Mouse (Mus musculus): ENCODE results near the gene Lrrc46.

Gene Lrrc46

DNA sequence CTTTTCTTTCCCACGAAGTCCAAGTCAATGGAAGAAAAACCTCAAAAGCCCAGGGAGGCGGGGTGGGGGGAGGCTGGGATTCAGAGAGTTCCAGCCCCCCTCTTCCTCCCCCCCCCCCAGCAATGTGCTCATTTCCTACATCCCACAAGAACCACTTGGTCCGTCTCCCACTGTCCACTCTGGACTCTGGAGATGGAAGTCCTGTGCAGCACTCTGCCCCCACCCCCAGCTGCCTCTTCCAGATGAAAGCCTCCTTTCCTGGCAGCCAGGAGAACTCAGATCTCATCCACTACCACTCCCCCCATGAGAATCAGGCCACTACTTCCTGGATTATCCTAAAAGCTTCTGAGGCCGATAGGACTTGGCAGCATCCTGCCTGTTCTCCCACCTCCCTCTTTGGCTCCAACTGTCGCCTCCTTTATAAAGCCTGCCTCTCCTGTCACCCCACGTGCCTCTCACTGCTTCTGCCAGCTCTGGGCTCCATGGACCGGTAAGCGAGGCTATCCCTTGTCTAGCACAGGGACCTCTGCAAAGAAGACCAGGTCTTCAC lies 28.0 kb downstream of the Lrrc46 start, which contains the start of gene Sp6:
Gene Sp6, plus strand, starts transcription at position 274 of the 550 bp plus-strand sequence.
- 21% methylated on average over 8 of the region's 8 CpGs for WGBS

DNA sequence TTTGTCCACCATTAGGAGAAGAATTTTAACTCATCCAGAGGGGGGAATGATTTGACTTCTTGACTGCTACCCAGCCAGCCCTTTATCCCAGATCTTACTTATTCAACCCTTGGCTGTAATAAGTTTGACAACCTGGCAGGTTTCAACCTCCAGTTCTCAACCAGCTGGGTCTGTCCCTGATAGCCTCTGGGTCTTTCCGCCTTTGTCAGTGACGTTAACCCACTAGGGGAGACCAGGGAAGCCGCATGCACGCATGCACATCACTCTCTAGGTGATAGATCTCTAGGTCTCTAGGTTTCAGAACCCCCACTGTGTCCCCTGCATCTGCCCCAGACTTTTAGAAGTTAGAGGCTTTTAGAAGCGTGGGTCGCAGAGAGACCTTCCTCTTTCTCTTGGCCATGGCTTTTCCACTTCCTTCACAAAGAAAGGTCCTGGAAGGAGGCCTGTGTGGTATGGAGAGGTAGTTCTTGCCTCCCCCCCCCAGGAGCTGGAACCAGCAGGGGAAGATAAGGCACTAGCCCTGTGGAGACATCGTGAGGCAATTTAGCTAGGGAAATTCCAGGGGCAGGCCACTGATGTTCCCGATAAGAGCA lies 31.9 kb downstream of the Lrrc46 start:
- 82% methylated on average over 8 of the region's 8 CpGs for WGBS

DNA sequence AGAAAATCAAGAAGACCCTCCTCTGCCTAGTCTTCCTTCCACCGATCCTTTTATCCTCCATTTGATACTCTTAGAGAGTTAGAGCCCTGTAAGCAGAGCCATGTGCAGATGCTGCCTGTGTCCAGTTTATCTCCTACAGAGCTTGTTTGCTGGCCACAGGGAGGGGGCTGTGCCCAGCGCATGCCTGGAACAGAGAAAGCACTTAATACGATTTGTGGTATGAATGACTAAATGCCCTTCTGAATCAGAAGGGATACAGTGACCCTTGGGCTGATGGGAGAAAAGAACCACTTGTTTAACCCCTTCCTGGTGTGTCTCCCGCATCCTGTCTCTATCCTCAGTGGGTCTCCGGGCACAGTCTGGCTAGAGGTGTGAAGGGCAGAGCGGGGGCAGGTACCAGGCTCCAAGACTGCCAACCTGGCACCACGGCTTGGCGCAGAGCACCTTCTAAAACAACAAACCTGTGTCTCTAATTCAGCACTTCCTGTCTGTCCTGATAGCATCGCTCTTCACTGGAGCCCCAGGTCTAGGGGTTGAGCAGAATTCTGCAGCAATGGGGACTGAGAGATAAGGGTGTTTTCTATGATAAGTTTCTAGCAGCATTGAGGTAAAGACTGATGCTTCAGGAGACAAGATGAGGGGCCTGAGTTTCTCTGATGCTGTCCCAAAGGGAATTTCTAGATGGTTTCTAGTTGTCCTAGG lies 34.0 kb downstream of the Lrrc46 start:
- WGBS, result 77% methylated on average over 9 of the region's 9 CpGs

DNA sequence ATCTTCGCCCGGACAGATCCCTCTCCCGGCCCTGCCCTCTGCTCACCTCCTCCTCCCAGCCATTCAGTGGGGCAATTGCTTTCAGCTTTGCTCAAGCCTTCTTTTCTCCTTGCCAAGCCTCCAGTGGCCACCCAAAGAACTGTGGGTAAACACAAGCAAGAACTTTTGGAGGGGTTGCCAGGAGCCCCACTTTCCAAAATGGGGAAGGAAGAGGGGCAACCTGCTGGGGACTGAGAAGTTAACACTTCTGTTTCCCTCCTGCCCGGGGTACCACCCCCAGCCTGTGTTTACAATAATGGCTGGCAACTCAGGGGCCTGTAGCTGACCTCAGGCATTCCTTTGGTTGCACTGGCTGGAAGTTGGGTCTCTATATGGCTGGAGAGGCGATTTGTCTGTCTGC lies 38.0 kb downstream of the Lrrc46 start:
- 66% methylated on average over 5 of the region's 5 CpGs for WGBS

DNA sequence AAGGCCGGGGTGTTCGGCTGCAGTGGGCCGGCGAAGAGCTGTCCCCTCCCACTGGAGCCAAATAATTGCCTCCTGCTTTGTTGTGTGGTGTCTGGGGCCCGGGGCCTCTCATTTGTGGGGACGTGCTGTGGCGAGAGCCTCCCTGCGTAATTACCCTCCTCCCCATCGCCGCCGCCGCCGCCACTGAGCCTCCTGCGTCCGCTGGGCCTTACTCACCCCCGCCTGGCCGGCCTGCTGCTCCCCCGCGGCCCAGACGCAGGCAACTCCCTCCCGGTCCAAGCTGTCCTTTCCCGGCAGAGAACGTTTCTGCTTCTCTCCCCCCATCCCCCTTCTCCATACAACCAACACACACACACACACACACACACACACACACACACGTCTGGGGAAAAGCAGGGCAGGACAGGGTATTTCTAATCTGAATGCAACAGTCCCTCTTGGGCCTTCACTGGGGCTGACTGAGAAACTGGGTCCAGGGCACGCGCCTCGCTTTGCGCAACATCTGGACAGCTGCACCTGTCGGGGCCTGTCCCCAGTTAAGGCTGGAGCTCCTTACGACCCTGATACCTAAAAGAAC lies 43.7 kb downstream of the Lrrc46 start:
- WGBS, result 20% methylated on average over 30 of the region's 30 CpGs

DNA sequence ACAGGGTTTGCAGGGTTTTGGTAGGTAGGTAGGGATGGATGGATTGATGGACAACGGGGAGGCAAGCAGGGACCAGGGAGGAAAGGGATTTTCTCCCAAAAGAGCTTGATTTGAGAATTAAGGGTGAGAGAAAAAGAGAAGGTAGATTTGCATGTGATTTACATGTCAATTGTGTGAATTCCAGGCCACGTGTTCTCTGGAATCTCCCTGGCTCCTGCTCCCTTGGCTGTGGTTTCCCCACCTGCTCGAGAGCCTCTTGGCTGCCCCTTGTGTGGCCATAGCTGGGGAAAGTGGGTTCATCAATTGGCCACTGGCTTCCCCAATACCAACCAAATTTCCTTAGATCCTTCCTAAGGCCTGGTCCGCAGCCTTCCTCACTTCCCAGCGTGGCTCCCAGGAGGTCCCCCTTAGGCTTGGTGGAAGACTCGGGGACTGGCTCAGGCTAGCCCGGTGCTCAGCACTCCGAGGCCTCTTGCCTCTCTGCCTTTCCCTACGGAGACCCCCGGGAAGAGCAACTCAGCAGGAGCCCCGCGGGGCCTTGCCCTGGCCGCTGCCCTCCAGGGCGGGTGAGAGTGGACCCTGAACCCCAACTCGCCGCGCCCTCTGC lies 44.3 kb downstream of the Lrrc46 start:
- 32% methylated on average over 17 of the region's 17 CpGs for WGBS

DNA sequence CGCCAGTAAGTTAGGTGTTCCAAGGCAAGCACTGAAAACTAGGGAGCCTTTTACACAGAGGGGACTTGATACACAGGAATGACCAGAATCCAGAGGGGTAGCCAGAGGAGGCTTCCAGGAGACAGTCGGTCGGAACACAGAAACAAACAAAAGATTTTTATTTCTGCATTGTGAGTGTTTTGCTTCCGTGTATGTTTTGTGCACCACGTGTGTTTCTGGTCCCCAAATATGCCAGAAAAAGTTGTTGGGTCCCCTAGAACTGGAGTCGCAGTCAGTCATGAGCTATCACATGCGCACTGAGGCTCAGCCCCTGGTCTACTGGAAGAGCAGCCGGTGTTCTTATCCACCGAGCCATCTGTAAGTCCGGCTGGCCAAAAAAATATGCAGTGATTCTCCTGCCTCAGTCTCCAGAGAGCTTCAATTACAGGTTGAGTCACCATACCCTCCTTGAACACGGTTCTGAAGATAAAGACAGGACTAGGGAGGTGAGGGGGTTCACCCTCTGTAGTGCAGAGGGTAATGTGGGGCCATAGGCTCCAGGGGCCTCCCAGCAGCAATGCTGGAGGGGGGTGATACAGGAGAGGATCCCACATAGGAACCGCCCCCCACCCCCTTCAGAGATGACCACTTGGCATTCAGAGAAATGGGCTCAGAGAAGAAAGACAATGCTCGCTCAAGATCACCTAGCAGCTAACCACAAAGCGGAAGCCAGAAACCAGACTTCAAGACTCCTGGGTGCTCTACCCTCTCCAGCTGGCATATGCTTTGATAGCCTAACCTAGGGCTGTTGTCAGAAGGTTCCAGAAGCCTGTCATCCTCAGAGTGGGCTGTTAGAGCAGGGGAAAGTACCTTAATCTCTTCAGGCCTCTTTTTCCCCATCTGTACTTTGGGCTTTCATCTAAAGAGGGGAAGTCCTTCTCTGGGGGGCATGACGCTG lies 45.1 kb downstream of the Lrrc46 start:
- WGBS, result 88% methylated on average over 15 of the region's 15 CpGs

DNA sequence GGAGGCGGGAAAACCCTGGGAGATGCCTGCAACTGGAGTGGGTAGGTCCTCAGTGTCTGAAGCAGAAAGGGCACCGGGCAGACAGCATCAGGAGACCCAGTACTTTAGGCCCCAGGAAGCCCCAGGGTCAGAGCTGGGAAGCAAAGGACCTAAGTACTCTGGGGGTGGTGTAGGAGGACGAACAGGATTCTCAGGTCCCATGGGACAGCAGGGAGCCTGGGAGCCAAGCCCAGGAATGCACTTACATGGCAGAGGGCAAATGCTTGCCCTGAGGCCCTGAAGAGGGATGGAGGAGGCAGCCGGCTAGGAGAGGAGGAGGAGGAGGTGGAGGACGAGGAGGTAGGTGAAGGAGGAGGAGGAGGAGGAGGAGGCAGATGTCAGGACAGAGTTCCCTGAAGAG lies 46.2 kb downstream of the Lrrc46 start:
- 63% methylated on average over 5 of the region's 5 CpGs for WGBS

DNA sequence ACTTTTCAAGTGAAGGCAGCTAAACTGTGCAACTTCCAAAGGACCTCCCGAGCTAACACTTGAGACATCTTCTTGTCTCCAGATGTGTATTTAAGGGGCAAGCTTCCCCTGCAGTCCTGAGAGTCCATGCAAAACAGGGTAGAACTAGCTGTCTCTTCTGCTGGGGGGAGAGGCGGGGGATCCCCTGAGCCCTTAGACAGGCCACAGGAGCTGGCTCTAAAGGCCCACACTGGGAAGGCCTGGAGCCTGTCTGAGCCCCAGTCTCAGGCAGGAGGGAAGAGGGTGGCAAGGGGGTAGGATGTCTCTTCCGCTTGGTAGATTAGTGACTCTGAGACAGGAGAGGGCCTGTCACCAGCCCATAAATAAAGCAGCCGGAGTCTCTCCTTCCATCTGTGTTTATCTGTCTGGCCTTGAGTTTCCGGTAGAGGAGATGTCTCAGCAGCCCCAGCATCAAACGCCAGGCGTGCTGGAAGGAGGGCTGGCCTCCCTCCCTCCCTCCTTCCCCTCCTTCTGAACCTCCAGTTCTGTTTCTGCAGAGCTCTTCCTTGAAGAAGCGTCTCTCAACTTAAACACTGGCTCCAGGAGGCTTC lies 48.4 kb downstream of the Lrrc46 start:
- 58% methylated on average over 8 of the region's 8 CpGs for WGBS

DNA sequence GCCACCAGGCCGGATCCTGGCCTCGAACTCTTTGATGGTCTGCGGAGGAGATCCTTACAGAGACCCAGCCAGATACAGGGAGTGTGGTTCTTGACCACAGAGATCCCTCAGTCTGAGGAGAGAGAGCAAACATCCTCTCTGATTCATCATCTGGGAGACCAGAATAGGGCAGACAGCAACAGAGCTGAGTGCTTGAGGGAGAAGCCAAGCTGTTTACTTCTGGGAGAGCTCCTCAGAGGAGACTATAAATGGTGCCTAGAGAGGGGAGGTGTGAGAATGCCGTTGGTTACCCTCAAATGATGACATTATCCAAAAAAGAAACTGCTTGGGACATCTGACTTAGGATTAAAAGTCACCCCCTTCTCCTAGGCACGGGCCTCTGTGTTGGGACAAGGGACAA lies 49.7 kb downstream of the Lrrc46 start:
- 67% methylated on average over 5 of the region's 5 CpGs for WGBS

DNA sequence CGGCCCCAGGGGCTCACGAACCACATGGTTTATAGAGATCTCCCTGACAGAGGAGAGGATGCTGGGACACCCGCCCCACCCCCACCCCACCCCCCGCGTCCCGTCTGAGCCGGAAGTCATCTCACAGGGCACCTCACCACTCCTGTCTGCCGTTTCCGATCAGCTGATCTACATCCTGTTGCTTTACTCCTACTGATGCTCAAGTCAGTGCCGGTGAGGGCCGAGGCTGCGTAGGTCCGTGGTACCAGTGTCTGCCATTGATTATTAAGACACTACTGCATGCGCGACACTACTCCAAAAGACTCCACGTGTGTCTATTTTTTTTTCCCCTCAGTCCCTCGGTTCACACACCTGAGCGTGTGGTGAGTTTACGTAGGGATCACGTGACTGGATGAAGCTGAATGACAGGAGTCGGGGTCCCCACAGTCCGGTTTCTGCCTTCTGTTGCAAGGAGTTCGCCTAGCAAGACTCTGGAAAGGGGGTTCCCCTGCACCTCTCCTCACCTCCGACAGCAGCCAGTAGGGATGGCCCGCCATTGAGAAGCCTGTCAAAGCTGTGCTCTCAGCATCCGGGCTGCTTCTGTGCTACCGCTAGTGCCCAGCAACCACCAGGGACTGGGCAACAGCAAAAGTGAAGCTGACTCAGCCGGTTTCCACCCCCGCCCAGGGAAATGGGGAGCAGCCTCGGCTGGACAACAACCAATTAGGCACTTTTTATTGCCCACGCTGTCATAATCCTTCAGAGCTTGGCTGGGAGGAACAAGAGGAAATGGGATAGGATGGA lies 53.1 kb downstream of the Lrrc46 start:
- 15% methylated on average over 31 of the region's 31 CpGs for WGBS

DNA sequence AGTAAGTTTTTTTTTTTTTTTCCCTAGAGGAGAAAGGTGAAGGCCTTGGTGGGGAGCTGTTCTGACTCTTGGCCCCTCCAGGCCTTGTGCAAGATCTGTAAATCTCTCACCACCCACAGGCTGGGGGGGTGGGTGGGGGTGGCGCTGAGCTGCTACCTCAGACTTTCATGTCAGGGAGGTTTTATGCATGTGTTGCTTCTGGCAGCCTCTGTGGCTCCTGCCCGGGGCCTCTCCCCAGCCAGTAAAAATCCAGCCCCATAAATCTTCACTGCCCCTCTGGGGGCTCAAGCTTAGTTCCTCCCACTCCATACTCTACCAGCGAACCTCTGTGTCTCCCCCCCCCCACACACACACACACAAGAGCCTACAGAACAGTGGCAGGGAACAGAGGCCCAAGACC lies 54.7 kb downstream of the Lrrc46 start:
- WGBS, result 66% methylated on average over 3 of the region's 3 CpGs

DNA sequence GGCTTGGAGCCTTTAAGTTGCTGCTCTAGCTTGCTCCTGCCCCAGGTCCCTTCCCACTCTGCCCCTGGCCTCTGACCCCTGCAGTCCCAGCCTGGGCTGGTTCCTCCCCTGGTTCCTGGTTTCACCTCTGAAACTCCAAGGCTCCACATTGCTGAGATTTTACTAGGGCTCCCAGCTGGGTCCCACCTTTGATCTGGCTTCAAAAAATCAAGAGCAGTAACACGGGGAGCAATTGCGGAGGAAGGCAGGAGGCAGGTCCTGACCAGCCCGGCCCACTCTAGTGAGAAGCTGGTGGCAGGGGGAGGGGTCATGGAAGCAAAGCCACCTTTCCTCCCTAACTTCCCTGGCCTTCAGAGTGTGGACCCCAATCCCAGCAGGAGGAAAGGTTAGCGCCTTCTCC lies 56.3 kb downstream of the Lrrc46 start:
- WGBS, result 53% methylated on average over 4 of the region's 4 CpGs

All from cerebral cortex, adult 2 months (tissue).